Mouse (Mus musculus): Measurements from ENCODE around the gene Hoxd4. TPM values are rescaled to one million over a fixed set of nuclear protein-coding genes. Genes with fewer than 3 reads are reported as not detected.

Hoxd4 gene
- not detected in 2 replicates for total RNA-seq (2014; fragmentation: Nextera tagmentation)
- not detected in 2 replicates for total RNA-seq (2017)

GRCm38 (mm10) chr2:74711721-74712621 is at the start of gene Hoxd4, which contains the start of gene Hoxd3:
Hoxd4 (plus strand) TSS chr2:74711929.
Hoxd3 (plus strand) TSS chr2:74711927.
- no peak for ATAC-seq (replicated peaks; ENCODE audit: low FRiP score, low TSS enrichment, poor library complexity, severe bottlenecking)

- ATAC-seq (replicated peaks; ENCODE audit: low FRiP score, low TSS enrichment, poor library complexity, severe bottlenecking), result peak; percentile 68; the same call in 1 of the 2 replicates
Observed at GRCm38 (mm10) chr2:74663291-74663925, 48.3 kb upstream of the Hoxd4 start.

- no peak for ATAC-seq (replicated peaks; ENCODE audit: low FRiP score, low TSS enrichment, poor library complexity, severe bottlenecking)
Observed at GRCm38 (mm10) chr2:74666411-74666810, 45.3 kb upstream of the Hoxd4 start.

GRCm38 (mm10) chr2:74667191-74667841 is 44.4 kb upstream of the Hoxd4 start:
- ATAC-seq (replicated peaks; ENCODE audit: low FRiP score, low TSS enrichment, poor library complexity, severe bottlenecking), result no peak

GRCm38 (mm10) chr2:74667842-74668357 is 43.8 kb upstream of the Hoxd4 start, which contains the start of gene Hoxd13:
Hoxd13 (plus strand) TSS chr2:74668310.
- ATAC-seq (replicated peaks; ENCODE audit: low FRiP score, low TSS enrichment, poor library complexity, severe bottlenecking), result no peak

- ATAC-seq (replicated peaks; ENCODE audit: low FRiP score, low TSS enrichment, poor library complexity, severe bottlenecking), result no peak
Observed at GRCm38 (mm10) chr2:74668370-74669229, 43.1 kb upstream of the Hoxd4 start.

GRCm38 (mm10) chr2:74669230-74669578 is 42.5 kb upstream of the Hoxd4 start:
- ATAC-seq (replicated peaks; ENCODE audit: low FRiP score, low TSS enrichment, poor library complexity, severe bottlenecking), result no peak

- ATAC-seq (replicated peaks; ENCODE audit: low FRiP score, low TSS enrichment, poor library complexity, severe bottlenecking), result no peak
Observed at GRCm38 (mm10) chr2:74669650-74670235, 42.0 kb upstream of the Hoxd4 start.

GRCm38 (mm10) chr2:74670632-74671188 is 41.0 kb upstream of the Hoxd4 start:
- no peak for ATAC-seq (replicated peaks; ENCODE audit: low FRiP score, low TSS enrichment, poor library complexity, severe bottlenecking)

- ATAC-seq (replicated peaks; ENCODE audit: low FRiP score, low TSS enrichment, poor library complexity, severe bottlenecking), result no peak
Observed at GRCm38 (mm10) chr2:74671847-74672246, 39.9 kb upstream of the Hoxd4 start.

- ATAC-seq (replicated peaks; ENCODE audit: low FRiP score, low TSS enrichment, poor library complexity, severe bottlenecking), result peak; percentile 69
Observed at GRCm38 (mm10) chr2:74672481-74673362, 39.0 kb upstream of the Hoxd4 start.

- ATAC-seq (replicated peaks; ENCODE audit: low FRiP score, low TSS enrichment, poor library complexity, severe bottlenecking), result no peak
Observed at GRCm38 (mm10) chr2:74673835-74674425, 37.8 kb upstream of the Hoxd4 start.

GRCm38 (mm10) chr2:74674881-74675665 is 36.7 kb upstream of the Hoxd4 start, which contains the start of gene Hoxd12:
Hoxd12 (plus strand) TSS chr2:74675013.
- no peak for ATAC-seq (replicated peaks; ENCODE audit: low FRiP score, low TSS enrichment, poor library complexity, severe bottlenecking)

GRCm38 (mm10) chr2:74675666-74676282 is 36.0 kb upstream of the Hoxd4 start:
- ATAC-seq (replicated peaks; ENCODE audit: low FRiP score, low TSS enrichment, poor library complexity, severe bottlenecking), result no peak

GRCm38 (mm10) chr2:74676376-74677052 is 35.2 kb upstream of the Hoxd4 start:
- no peak for ATAC-seq (replicated peaks; ENCODE audit: low FRiP score, low TSS enrichment, poor library complexity, severe bottlenecking)

All from megakaryocyte-erythroid progenitor cell, adult 5-6 weeks (primary cell).